Mouse (Mus musculus) embryonic facial prominence, embryonic 12.5 days (tissue): ENCODE measurements at regions not wholly inside any gene's neighbourhood (a gene's known extent, or its start where the extent isn't known, plus 50 kb on each side); places are given as distances from the start of the nearest gene placed in this dataset.

ENCODE experiments used
- ATAC-seq: fragments of 200-750 bp; cut with Nextera tagmentation; 2 replicates; pipeline ENCODE4 v1.8.0; 2017; ENCODE audit not compliant: insufficient number of reproducible peaks, insufficient read depth, low FRiP score, low TSS enrichment
- H3K27ac ChIP-seq: fragments of 300-500 bp; sonication (generic); 2 replicates; pipeline ENCODE4 v1.5.1; 2016; ENCODE audit warnings: mild to moderate bottlenecking
- H3K27me3 ChIP-seq: fragments of 300-500 bp; sonication (generic); 2 replicates; pipeline ENCODE4 v1.6.1; 2016; ENCODE audit warnings: mild to moderate bottlenecking, moderate library complexity
- H3K36me3 ChIP-seq: fragments of 300-500 bp; sonication (generic); 2 replicates; pipeline ENCODE4 v1.6.1; 2016; ENCODE audit warnings: mild to moderate bottlenecking
- H3K4me1 ChIP-seq: fragments of 300-500 bp; sonication (generic); 2 replicates; pipeline ENCODE4 v1.6.1; 2016
- H3K4me2 ChIP-seq: fragments of 300-500 bp; sonication (generic); replicated peaks from 2 replicates; pipeline ENCODE4 v1.6.1; 2016; ENCODE audit warnings: mild to moderate bottlenecking, moderate library complexity
- H3K4me3 ChIP-seq: fragments of 300-500 bp; sonication (generic); 2 replicates; pipeline ENCODE4 v1.5.1; 2016; ENCODE audit warnings: mild to moderate bottlenecking
- H3K9ac ChIP-seq: fragments of 300-500 bp; sonication (generic); 2 replicates; pipeline ENCODE4 v1.6.1; 2016; ENCODE audit warnings: mild to moderate bottlenecking, moderate library complexity
- H3K9me3 ChIP-seq: fragments of 300-500 bp; sonication (generic); 2 replicates; pipeline ENCODE4 v1.6.1; 2016; ENCODE audit warnings: mild to moderate bottlenecking, moderate library complexity
- WGBS: fragments of 180-500 bp; shearing (Covaris S2); methylation state at CpG from one replicate; pipeline ENCODE4 v1.1.7; 2016; 5-methylcytosine and 5-hydroxymethylcytosine counted together

DNA sequence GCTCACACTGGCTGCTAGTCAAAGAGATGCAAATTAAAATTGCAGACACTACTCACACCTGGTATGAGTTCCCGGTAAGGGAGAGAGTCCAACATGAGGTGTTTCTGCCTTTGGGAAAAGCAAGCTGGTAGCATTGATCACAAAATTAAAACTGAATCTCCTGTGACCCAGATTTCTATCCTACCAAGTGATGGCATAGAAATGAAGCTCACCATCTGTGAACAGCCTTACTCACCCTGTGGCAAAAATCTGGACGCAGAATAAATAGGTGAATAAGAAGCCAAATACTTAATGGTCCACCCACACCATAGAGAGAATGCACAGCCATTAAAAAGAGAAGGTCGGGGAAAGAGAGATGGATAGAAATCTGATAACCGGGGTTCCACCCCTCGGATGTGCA is 169.4 kb upstream of the Castor2 start:
- Histone ChIP-seq H3K9ac (no peak overlapping the region), H3K9me3 (0 out of 2 replicates have a peak, but pooled peaks cover 5% of the 10 kb centered on the region), H3K27me3 (0 out of 2 replicates have a peak, but pooled peaks cover 4% of the 10 kb centered on the region), H3K27ac (no peak overlapping the region), H3K36me3 (no peaks in the 10 kb centered on the region), H3K4me2 (no peak overlapping the region), H3K4me1 (no peaks in the 10 kb centered on the region), H3K4me3 (no peak overlapping the region)
- no peak for ATAC-seq
- WGBS, result 86% methylated on average over 5 of the region's 5 CpGs

DNA sequence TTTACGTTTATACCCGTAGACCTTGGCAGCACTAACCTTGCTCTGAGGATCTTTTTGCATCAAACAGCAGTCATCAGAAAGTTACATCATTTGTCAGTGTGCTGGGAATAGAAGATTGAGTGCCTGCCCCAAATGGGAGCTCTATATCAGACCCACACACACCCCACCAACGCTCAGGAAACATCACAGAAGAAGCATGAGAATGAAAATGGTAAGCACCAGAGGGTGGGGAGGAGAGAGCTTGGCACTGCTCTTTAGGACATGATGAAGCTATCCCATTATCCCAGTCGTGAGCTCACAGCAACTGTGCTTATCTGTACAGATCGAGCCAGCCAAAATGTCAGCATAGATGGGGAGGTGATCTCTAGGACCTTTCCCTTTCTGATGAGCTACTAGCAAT is 172.5 kb upstream of the Castor2 start:
- ATAC-seq, result no peak
- no peaks in the 10 kb centered on the region for H3K36me3 ChIP-seq
- 0 out of 2 replicates have a peak, but pooled peaks cover 5% of the 10 kb centered on the region for H3K9me3 ChIP-seq
- H3K4me1 ChIP-seq, result no peaks in the 10 kb centered on the region
- no peak overlapping the region for H3K27ac ChIP-seq
- no peak overlapping the region for H3K4me2 ChIP-seq
- H3K4me3 ChIP-seq, result no peak overlapping the region
- 0 out of 2 replicates have a peak, but pooled peaks cover 4% of the 10 kb centered on the region for H3K27me3 ChIP-seq
- H3K9ac ChIP-seq, result no peak overlapping the region
- WGBS, result 88% methylated on average over 5 of the region's 5 CpGs

DNA sequence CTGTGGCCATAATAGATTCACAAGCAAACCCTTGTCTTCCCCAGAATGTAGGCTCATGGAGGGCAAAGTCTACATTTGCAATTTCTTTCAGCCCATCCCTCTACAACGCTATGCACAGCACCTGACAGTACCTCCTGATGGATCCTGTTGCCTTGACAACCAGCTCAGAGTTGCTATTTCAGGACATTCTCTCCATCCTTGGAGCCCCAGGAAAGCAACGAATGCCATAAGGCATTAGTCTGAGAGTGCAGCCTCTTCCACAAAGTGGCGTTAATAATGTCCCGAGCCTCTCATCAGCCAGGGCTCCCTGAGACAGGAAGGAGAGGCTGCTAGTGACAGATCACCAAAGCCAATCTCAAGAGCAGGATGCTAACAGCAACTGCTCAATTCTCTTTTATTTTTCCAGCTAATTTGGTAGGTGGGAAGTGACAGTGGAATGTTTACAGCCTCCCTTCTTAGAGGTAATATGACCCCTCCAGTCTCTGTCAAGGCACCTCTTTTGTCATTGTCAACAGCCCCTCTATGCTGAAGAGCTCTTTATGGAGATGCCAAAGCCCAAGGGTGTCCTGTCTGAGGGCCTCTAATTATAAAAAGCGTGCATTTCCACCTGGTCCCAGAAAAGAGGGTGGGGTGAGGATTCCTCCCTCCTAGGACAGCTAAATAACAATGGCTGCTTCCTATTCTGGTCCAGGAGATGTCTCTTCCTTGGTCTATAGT is 174.2 kb upstream of the Castor2 start:
- no peak overlapping the region for H3K27ac ChIP-seq
- no peak for ATAC-seq
- 51% methylated on average over 5 of the region's 5 CpGs for WGBS
- no peaks in the 10 kb centered on the region for H3K36me3 ChIP-seq
- no peak overlapping the region for H3K4me3 ChIP-seq
- 0 out of 2 replicates have a peak, but pooled peaks cover 5% of the 10 kb centered on the region for H3K9me3 ChIP-seq
- no peaks in the 10 kb centered on the region for H3K4me1 ChIP-seq
- H3K9ac ChIP-seq, result no peak overlapping the region
- H3K27me3 ChIP-seq, result no peaks in the 10 kb centered on the region
- no peak overlapping the region for H3K4me2 ChIP-seq

DNA sequence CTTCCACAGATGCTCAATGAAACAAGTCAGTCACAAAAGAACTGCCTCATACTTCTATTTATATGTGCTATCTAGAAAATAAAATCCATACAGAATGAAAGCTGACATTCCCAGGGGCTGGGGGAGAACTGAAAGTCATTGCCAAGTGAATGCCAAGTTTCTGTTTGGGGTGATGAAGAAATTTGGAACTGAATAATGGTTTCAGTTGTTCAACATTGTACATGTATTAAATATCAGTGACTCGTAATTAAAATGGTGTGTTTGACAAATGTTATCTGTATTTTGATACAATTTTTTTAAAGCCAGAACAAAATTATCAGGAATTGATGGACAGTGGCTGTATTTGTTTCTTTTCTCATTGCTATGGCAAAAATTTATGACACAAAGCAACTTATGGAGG is 177.3 kb upstream of the Castor2 start:
- Histone ChIP-seq H3K4me1 (no peaks in the 10 kb centered on the region), H3K4me3 (no peak overlapping the region), H3K36me3 (no peaks in the 10 kb centered on the region), H3K9ac (no peak overlapping the region), H3K27me3 (no peaks in the 10 kb centered on the region), H3K9me3 (0 out of 2 replicates have a peak, but pooled peaks cover 5% of the 10 kb centered on the region), H3K4me2 (no peak overlapping the region), H3K27ac (no peak overlapping the region)
- no peak for ATAC-seq
- 84% methylated on average over 1 of the region's 1 CpGs for WGBS

DNA sequence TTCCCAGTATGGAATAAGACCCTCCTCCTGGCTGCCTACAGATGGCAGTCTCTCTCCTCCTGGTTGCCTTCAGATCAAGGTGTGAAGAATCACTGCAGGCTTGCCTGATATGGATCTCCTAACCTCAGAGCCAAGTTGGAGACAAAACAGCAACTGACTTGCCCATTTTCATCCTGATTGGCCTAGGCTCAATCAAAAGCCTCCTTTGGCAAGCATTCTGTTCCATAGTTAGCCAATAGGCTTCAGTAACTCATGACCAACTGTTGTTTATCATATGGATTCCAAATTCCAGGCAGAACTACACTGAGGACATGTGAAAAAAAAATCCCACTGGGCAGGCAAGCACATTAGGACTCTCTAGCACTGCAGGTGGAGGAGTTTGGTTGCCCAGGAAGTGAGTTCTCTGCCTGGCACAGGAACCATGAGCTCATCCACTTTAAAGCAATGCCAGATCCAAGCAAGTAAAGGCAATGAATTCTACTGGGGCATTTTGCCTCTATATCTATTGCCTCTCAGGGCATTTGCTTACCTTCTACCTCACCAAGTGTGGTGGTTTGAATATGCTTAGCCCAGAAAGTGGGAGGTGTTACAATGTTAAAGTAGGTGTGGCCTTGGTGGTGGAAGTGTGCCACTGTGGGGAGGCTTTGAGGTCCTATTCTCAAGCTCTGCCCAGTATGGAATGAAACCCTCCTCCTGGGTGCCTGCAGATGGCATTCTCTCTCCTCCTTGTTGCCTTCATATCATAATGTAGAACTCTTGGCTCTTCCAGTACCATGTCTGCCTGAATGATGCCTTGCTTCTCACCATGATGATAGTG is 183.6 kb upstream of the Castor2 start:
- Histone ChIP-seq H3K4me2 (no peak overlapping the region), H3K9ac (no peak overlapping the region), H3K4me1 (no peaks in the 10 kb centered on the region), H3K4me3 (no peak overlapping the region), H3K27me3 (no peaks in the 10 kb centered on the region), H3K36me3 (no peaks in the 10 kb centered on the region), H3K9me3 (no peaks in the 10 kb centered on the region), H3K27ac (no peak overlapping the region)
- ATAC-seq, result no peak

DNA sequence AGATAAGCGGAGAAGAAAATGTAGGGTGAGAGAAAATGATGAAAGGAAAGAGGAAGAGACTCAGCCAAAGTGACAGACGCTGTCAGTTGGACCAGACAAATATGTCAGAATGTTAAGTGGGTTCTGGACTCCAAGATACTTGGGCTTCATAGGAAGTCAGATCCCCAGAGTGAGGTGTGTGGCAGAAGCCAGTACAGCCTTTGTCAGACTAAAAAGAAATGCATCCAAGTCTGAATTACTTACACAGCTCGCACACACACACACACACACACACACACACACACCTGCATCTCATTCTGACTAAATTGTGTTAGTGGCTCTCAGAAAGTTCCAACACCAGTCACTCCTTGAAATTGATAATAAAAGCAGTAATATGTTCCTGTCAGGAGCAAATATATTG is 192.1 kb upstream of the Castor2 start:
- H3K4me3 ChIP-seq, result no peak overlapping the region
- H3K27me3 ChIP-seq, result no peaks in the 10 kb centered on the region
- no peak for ATAC-seq
- WGBS, result 74% methylated on average over 3 of the region's 3 CpGs
- no peaks in the 10 kb centered on the region for H3K9me3 ChIP-seq
- no peak overlapping the region for H3K4me2 ChIP-seq
- H3K4me1 ChIP-seq, result no peaks in the 10 kb centered on the region
- no peak overlapping the region for H3K27ac ChIP-seq
- H3K9ac ChIP-seq, result no peak overlapping the region
- H3K36me3 ChIP-seq, result no peaks in the 10 kb centered on the region

DNA sequence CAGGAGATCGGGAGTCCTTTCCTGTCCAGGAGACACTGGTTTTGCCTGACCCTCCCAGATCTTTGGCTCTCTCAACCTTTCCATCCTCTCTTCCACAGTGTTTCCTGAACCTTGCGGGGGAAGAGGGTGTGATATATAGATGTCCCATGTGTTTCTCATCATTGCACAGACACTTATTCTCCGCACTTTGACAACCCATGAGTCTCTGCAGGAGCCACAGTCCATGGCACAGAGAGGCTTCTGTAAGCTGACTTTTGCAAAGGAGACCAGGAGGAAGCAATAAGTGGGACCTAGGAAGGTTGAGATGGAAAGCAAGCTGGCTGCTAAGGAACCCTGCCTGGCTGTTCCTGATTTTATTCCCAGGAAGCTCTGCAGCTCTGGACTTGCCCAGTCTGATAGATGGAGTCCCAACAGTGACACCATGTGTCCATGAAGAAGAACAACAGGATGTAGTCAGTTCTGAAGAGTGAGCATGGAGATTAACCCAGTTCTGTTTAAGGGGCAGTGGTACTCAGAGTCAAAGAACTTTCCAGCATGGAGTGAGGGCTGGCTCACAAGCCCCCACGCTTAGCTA is 201.4 kb upstream of the Castor2 start:
- no peak for ATAC-seq
- 42% methylated on average over 4 of the region's 4 CpGs for WGBS
- H3K4me2 ChIP-seq, result no peak overlapping the region

DNA sequence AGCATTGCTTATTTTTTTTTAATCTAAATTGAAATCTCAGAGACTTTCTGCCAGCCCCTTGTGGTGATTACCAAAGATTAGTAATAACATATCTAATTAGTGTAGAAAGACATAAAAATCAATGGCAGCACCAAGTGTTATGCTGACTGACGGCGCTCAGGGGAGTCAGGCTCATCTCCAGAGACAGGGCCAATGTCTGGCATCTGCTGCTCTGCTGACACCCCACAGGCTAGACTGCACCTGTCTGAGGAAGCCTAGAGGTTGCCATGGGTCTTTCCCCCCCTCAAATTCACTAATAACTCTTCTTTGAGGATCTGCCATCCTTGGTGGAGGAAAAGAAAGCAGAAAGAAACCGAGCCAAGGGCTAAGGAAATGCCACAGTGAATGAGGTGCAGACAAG is 208.8 kb upstream of the Castor2 start:
- Histone ChIP-seq H3K27ac (no peak overlapping the region), H3K36me3 (no peaks in the 10 kb centered on the region), H3K27me3 (no peaks in the 10 kb centered on the region), H3K4me3 (no peak overlapping the region), H3K4me1 (no peaks in the 10 kb centered on the region), H3K9me3 (no peaks in the 10 kb centered on the region), H3K4me2 (no peak overlapping the region), H3K9ac (no peak overlapping the region)
- no peak for ATAC-seq
- 71% methylated on average over 3 of the region's 3 CpGs for WGBS

More for the DNA sequence above, 201.4 kb upstream of the Castor2 start:
- Histone ChIP-seq H3K9me3 (no peaks in the 10 kb centered on the region), H3K9ac (no peak overlapping the region), H3K4me1 (peaks cover 4% of the 10 kb centered on the region; the same call in 1 of the 2 replicates), H3K27ac (no peak overlapping the region), H3K27me3 (no peaks in the 10 kb centered on the region), H3K36me3 (no peaks in the 10 kb centered on the region), H3K4me3 (no peak overlapping the region)

DNA sequence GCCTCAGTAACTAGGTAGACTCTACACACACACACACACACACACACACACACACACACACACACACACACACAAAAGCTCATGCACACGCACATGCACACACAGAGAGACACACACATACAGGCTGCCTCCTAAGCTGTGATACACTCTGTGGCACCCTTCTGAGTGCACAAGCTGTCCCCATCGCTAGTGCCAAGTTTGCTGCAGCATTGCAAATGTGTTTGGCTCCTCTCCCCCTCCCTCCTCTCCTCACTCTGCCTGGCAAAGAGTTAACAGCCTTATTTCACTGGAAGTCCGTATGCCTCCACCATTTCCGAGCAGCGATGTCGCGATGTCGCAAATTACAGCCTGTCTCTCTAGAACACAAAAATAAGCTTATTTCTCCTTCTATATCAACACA is 209.7 kb upstream of the Castor2 start:
- H3K4me1 ChIP-seq, result peaks cover 8% of the 10 kb centered on the region
- no peaks in the 10 kb centered on the region for H3K36me3 ChIP-seq
- no peaks in the 10 kb centered on the region for H3K27me3 ChIP-seq
- WGBS, result 78% methylated on average over 8 of the region's 8 CpGs
- no peak for ATAC-seq
- H3K9ac ChIP-seq, result no peak overlapping the region
- H3K9me3 ChIP-seq, result no peaks in the 10 kb centered on the region
- no peak overlapping the region for H3K27ac ChIP-seq
- H3K4me2 ChIP-seq, result no peak overlapping the region
- H3K4me3 ChIP-seq, result no peak overlapping the region

DNA sequence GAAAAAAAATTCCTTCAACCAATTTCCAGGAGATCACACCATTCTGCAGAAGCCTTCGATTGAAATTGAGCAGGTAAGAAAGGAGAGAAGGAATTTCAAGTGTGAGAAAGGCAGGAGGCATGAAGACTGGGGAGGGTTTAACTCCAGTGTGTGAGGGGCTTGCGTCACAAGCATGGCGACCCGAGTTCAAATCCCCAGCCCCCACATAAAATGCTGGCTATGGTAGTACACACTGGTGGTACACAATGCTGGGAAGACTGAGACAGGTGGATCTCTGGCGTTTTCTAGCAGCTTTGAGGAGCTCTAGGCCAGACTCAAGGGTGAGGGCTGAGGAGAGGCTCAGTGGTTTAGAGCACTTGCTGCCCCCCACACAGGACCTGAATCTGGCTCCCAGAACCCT is 214.0 kb upstream of the Castor2 start:
- no peaks in the 10 kb centered on the region for H3K36me3 ChIP-seq
- H3K9ac ChIP-seq, result no peak overlapping the region
- 81% methylated on average over 5 of the region's 5 CpGs for WGBS
- no peaks in the 10 kb centered on the region for H3K27me3 ChIP-seq
- ATAC-seq, result no peak
- no peak overlapping the region for H3K27ac ChIP-seq
- H3K4me1 ChIP-seq, result peaks cover 10% of the 10 kb centered on the region
- no peak overlapping the region for H3K4me2 ChIP-seq
- H3K4me3 ChIP-seq, result no peak overlapping the region
- H3K9me3 ChIP-seq, result no peaks in the 10 kb centered on the region

DNA sequence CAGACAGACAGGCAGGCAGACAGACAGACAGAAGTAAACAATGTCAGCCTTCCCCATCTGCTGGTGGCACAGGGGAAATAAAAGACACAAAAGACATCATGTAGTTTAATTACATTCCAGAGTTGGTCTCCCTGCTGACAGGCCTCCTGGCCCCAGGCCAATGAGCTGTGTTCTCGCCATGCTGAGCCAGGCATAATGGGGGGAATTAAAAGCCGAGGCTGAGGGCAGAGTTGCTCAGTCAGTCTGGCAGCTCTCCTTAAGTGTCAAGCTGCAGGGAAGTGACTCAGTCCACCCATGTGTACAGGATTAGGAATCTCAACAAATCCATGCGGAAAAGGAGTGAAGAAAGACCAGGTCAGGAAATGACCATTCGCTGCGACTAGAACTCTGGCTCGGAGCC is 214.5 kb upstream of the Castor2 start:
- no peak overlapping the region for H3K4me3 ChIP-seq
- no peak overlapping the region; the same call in 1 of the 2 replicates for H3K4me2 ChIP-seq

DNA sequence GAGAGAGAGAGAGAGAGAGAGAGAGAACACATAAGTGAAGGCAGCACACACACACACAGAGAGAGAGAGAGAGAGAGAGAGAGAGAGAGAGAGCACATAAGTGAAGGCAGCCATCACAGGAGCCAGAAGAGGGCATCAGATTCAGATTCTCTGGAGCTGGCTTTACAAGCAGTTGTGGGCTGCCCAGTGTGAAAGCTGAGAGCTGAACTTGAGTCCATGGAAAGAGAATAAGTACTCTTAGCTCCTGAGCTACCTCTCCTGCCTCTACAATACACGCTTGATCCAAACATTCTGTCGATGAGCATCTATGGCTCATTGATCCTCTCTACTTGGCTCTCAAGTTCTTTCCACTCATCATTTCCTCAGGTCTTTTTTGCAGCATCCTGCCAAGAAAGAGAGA is 214.9 kb upstream of the Castor2 start:
- no peak for ATAC-seq
- H3K4me2 ChIP-seq, result no peak overlapping the region
- H3K4me1 ChIP-seq, result peaks cover 10% of the 10 kb centered on the region
- peak overlapping the region; percentile 66 for H3K27ac ChIP-seq
- WGBS, result 50% methylated on average over 2 of the region's 2 CpGs
- no peaks in the 10 kb centered on the region for H3K36me3 ChIP-seq
- no peak overlapping the region for H3K4me3 ChIP-seq
- H3K27me3 ChIP-seq, result no peaks in the 10 kb centered on the region
- no peaks in the 10 kb centered on the region for H3K9me3 ChIP-seq
- H3K9ac ChIP-seq, result no peak overlapping the region

More for the DNA sequence above, 214.5 kb upstream of the Castor2 start:
- Histone ChIP-seq H3K36me3 (no peaks in the 10 kb centered on the region), H3K27me3 (no peaks in the 10 kb centered on the region), H3K9ac (no peak overlapping the region), H3K27ac (peak overlapping the region; percentile 66), H3K4me1 (peaks cover 10% of the 10 kb centered on the region), H3K9me3 (no peaks in the 10 kb centered on the region)
- peak; percentile 88 for ATAC-seq
- 21% methylated on average over 6 of the region's 6 CpGs for WGBS
